Mouse (Mus musculus): Measurements from ENCODE around the gene Fbxw17.
"Not testable (repeated sequence)": the region's sequence is repeated elsewhere in the genome, so short reads cannot be mapped to it uniquely, and the experiment has no call there.

Fbxw17 gene

GRCm38 (mm10) chr13:50417389-50418183, at the start of gene Fbxw17:
Gene Fbxw17, plus strand, starts transcription at chr13:50417864.
- DNase-seq (ENCODE audit: low spot score in 2 of 2), result peak; percentile 78 to 84

- DNase-seq (ENCODE audit: low spot score in 2 of 2), result not testable (repeated sequence)
Observed at GRCm38 (mm10) chr13:50372934-50373705, 44.5 kb upstream of the Fbxw17 start.

- not testable (repeated sequence) for DNase-seq (ENCODE audit: low spot score in 2 of 2)
Observed at GRCm38 (mm10) chr13:50389146-50389545, 28.5 kb upstream of the Fbxw17 start.

- DNase-seq (ENCODE audit: low spot score in 2 of 2), result no peak
Observed at GRCm38 (mm10) chr13:50418421-50418820, 757 bp downstream of the Fbxw17 start.

- no peak for DNase-seq (ENCODE audit: low spot score in 2 of 2)
Observed at GRCm38 (mm10) chr13:50423625-50424209, 6.1 kb downstream of the Fbxw17 start.

GRCm38 (mm10) chr13:50424517-50424916, 6.9 kb downstream of the Fbxw17 start:
- no peak for DNase-seq (ENCODE audit: low spot score in 2 of 2)

- no peak for DNase-seq (ENCODE audit: low spot score in 2 of 2)
Observed at GRCm38 (mm10) chr13:50426686-50427085, 9.0 kb downstream of the Fbxw17 start.

- DNase-seq (ENCODE audit: low spot score in 2 of 2), result no peak
Observed at GRCm38 (mm10) chr13:50443812-50444211, 26.1 kb downstream of the Fbxw17 start, which contains the start of gene Gm47429. Gene Gm47429, minus strand, starts transcription at chr13:50443912.

- DNase-seq (ENCODE audit: low spot score in 2 of 2), result no peak
Observed at GRCm38 (mm10) chr13:50445261-50445660, 27.6 kb downstream of the Fbxw17 start.

- not testable (repeated sequence) for DNase-seq (ENCODE audit: low spot score in 2 of 2)
Observed at GRCm38 (mm10) chr13:50452266-50452665, 34.6 kb downstream of the Fbxw17 start.

- no peak for DNase-seq (ENCODE audit: low spot score in 2 of 2)
Observed at GRCm38 (mm10) chr13:50453426-50453825, 35.8 kb downstream of the Fbxw17 start.

GRCm38 (mm10) chr13:50460433-50460832, 42.8 kb downstream of the Fbxw17 start:
- DNase-seq (ENCODE audit: low spot score in 2 of 2), result not testable (repeated sequence)

- DNase-seq (ENCODE audit: low spot score in 2 of 2), result no peak
Observed at GRCm38 (mm10) chr13:50464621-50465562, 47.2 kb downstream of the Fbxw17 start.

- no peak for DNase-seq (ENCODE audit: low spot score in 2 of 2)
Observed at GRCm38 (mm10) chr13:50467007-50467406, 49.3 kb downstream of the Fbxw17 start, which contains the start of gene Nutm2. Gene Nutm2, plus strand, starts transcription at chr13:50467307.
